Mouse (Mus musculus) lung, adult 18-20 months (tissue): ENCODE results near the gene Golt1b.
"Not testable (repeated sequence)": the region's sequence is repeated elsewhere in the genome, so short reads cannot be mapped to it uniquely, and the experiment has no call there.

Source experiments
- DNase-seq, 2 experiments: peaks; one replicate each; pipeline ENCODE4 v3.0.0; 2022; ENCODE audit warnings: mixed read lengths in 2 of 2

The Golt1b gene

DNA sequence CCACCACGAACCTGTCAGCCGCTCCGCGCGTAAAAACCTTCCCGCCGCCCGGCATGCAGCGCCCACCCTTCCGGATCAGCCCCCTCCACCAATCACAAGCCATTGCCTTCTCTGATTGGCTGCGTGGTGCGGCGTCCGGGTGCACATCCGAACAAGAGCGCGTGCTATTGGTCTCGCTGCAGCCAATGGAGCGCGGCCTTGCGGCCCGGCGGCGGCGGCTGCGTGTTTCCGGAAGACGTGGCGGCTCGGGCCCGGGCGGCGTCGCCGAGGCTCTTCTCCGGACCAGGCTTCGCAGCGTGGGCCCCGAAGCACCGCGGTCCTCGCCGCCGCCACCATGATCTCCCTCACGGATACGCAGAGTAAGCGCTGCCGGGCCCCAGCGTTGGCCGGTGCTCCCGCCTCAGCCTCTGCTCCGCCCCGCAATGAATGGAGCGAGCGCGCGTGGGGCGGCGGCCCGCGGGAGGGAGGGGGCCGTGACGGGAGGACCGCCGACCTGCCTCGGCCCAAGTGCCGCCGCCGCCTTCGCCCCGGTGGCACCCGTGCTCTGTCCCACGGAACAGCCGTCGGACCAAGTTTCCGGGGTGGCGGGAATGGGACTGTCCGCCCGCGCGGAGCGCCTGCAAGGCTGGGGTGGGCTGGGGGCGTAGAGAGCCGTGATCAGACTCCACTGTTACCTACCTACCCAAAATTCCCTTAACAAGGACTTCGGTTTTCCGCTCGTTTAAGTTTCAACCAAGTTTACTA lies at the start of gene Golt1b, which contains the start of gene Recql:
Gene Golt1b (plus strand): TSS at position 211 of the 744 bp plus-strand sequence.
Gene Recql (minus strand): TSS at position 77 of the 744 bp plus-strand sequence.
- DNase-seq: peak; percentile 98

DNA sequence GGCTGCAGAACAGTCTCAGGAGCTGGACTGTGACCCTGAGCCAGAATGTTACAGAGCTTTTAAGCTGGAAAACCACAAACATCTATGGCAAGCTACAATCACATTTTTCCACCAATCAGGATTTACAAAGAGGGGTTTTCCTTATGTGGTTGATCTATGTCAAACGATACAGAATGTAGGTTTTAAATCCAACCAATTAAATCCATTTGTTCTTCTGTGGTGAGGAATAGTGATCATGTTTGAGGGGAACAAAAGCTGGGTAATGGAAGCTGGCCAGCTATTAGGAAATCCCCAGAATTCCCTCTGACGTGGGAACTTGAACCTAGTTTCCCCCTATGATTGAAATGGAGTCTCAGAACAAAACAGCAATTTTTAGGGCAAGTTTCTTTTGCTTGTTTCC lies 48.1 kb upstream of the Golt1b start:
- no peak for DNase-seq

DNA sequence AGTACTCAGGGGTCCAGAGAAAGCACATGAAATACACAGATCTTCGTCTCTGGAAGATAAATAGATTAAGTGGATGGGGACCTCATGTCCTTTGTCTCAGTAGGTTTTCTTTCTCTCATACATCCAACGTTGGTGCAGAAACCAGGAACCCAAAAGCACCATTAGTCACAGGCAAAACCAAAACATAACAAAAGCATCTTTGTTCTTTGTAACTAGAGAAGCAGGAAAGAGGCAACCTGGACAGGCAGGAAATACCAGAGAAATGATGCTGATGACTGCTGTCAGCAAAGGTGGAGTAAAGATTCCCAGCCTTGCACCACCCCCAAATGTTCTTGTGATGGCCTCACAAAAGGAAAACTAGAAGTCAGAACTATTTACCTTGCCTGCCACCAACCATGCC lies 47.4 kb upstream of the Golt1b start:
- DNase-seq: no peak

DNA sequence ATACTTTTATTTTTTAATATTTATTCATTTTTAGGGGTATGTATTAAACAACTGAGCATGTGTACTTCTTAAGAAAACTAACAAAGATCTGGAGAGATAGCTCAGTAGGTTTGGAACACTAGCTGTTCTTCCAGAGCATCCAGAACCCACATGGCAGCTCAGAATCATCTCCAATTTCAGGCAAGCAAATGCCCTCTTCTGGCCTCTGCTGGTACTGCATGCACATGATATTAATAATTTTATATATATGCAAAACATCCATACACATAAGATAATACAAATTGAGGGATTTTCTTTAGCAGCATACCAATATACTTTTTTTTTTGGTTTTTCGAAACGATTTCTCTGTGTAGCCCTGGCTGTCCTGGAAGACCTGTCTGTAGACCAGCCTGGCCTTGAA lies 43.5 kb upstream of the Golt1b start:
- peak in 1 of 2 experiments; percentile 28 for DNase-seq

DNA sequence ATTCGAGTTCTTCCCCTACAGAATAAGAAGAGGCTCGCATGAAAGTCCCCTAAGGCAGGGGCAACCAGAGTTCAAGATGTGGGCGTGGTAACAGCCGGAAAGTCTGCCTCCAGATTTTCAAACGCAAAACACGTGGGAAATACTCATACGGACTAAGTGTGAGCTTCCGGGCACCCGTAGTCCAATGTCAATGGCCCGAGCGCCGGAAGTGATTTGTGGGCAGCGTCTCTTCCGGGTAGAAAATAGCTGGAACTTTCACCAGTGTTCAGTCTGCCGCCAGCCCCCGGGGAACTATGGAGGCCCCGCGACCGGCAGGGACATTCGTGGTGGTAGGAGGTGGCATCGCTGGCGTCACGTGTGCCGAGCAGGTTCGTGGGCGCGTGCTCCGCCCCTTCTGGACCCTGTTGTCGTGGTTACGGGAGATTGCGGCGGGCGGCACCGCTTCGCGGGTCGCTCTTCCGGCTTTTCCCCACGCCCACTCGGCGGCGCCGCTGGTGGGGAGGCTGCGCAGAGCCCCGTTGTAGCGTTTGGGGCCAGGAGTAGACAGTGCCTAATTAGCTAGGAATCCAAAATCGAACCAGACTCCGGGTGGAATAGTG lies 41.5 kb upstream of the Golt1b start, which contains the start of gene Pyroxd1:
Gene Pyroxd1 (plus strand): TSS at position 215 of the 599 bp plus-strand sequence.
- peak; percentile 85 to 86 for DNase-seq

DNA sequence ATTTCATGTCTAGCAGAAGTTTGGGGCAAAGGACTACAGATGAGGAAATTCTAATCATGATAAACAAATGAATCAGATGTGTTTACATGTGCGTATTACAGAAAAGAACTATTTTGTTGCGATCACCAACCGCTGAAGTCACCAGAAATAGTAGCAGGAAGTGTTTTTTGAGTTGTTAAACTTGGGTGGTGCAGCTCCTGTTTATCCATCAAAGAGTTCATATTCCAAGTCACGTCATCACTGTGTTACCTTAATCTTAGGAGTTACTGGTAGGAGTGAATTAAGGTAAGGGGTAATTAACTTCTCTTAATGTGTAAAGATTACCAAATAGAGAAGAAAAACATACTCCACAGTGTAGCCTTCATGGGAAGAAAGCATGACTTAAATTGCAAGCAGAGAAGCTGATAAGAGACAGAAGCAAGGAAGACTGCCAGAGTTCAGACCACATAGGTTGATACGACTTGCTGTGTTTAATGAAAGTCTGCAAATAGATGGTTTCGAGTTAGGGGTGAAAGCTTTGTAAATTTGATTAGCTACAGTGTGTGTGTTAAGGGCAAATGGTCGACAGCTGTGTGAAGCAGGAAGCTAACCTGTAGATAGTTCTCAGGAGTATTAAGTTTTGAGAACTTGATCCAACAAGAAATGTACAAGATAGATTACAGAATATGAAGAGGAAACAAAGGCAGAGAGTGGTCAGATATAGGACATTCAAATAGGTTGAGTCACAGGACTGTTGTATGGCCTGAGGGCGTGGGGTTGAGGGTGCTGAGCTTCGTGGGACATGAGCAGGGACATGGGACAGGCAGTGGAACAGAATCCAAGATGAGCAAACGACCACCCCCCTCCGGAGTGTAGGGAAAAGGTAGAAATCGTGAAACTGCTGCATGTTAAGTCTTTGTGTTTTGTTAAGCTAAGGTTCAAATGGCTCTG lies 40.6 kb upstream of the Golt1b start:
- no peak for DNase-seq

DNA sequence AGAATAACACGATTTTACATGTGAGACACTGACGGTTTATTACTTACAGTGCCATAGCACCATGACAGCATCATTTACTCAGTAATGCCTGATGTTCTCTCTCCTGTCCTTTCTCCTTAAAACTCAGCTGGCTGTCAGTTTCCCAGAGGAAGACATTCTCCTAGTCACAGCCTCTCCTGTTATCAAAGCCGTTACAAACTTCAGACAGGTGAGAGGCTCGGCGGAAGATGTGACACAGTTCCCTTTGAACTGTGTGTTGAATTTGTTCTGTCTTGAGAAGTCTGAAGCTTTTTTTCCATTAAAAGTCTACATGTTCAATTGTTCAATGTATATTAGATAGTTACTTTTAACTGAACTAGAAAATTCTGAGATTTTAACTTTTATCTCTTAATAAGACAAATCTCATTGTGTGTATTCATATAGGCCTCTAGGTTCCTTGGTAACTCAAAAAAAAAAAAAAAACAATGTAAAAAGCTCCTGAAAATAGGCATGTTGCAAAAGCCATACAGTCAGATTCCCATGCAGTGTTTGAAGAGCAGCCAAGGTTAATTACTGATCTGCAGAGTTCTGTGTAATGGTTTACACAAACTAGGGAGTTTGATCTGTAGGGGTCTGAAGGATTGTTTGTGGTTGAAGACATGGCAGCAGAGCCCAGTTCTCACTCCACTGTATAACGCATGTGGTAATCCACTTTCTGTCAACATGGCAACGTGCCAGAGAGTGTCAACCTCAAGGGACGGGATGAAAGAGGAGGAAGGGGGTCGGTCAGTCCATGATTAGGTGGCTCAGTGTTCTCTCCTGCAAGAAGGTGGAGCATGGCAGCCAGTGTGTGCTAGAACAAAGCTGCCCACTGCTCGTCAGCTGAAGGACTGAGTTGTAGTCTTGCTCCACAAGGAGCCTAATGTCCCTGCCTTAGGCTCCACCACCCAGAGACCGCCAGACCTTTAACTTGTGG lies 39.3 kb upstream of the Golt1b start:
- DNase-seq: peak in 1 of 2 experiments; percentile 16

DNA sequence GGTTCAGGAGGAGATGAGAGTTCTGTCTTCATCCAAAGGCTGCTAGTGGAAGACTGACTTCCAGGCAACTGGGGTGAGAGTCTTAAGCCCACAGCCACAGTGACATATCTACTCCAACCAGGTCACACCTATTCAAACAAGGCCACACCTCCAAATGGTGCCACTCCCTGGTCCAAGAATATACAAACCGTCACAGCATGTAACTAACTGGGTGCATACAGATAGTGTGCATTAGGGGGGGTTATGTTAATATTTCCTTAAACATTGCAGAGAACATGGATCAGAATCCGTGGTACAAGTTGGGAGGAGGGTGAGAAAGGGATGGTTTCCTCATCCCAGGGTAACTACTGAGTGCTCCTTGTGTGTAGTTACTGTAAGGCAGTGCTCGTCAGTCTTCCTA lies 34.9 kb upstream of the Golt1b start:
- DNase-seq: not testable (repeated sequence)

DNA sequence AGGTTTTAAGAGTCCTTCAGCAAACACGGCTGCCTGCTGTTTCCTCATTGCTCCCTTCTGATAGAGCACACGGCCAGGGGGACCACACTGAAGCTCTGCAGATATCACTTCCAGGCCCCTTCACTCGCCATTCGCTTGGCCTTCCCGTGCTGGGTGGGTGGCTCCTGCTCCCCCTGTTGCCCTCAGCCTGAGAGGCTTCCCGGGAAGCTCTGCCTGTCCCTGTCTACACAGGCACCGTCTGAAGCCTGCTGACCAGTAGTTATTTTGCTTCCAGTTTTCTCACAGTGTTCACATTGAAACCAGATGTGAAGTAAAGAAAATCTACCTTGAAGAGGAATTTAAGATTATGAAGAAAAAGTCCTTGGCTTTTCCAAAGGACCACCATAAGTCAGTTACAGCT lies 29.9 kb upstream of the Golt1b start:
- no peak for DNase-seq

DNA sequence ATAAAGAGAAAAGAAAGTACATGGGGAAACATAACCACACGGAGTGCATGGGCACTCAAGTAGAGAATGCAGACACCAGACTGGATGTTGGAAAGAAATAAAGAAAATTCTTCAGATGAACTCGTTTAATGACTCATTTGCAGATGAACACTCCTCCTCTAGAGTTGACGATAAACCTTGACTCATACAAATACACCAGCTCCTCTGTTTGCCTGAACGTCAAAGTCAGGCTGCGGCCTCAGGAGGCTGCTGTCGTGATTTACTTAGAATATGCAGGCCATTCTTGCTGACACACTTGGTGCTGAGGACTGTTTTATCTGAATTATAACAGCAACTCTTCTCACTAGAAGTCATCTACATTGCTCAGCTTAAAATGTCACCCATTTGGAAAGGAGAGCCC lies 25.0 kb upstream of the Golt1b start:
- DNase-seq: no peak

DNA sequence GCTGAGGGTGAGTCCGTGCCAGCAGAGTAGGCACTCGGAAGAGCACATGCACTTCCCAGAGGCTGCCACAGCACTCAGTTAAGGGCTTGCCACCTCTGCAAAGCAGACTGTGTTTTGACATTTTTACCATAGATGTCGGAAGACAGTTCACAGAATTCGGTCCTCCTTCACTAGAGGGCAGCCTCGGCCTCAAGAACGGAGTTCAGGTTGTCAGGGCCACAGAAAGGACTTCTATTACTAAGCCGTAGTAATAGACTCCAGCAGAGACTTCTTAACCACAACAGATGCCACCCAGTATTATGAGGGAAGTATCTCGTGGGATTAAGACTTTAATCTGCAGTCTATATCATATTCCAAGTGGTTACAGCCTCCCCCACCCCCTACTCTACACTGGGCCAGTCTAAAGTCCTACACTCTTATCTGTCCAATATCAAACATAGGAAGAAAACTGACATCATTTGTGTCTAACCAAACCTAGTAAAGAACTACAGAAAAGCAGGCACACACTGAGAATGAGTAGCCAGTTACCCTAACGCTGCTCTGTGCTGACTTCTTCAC lies 23.9 kb upstream of the Golt1b start:
- no peak for DNase-seq

DNA sequence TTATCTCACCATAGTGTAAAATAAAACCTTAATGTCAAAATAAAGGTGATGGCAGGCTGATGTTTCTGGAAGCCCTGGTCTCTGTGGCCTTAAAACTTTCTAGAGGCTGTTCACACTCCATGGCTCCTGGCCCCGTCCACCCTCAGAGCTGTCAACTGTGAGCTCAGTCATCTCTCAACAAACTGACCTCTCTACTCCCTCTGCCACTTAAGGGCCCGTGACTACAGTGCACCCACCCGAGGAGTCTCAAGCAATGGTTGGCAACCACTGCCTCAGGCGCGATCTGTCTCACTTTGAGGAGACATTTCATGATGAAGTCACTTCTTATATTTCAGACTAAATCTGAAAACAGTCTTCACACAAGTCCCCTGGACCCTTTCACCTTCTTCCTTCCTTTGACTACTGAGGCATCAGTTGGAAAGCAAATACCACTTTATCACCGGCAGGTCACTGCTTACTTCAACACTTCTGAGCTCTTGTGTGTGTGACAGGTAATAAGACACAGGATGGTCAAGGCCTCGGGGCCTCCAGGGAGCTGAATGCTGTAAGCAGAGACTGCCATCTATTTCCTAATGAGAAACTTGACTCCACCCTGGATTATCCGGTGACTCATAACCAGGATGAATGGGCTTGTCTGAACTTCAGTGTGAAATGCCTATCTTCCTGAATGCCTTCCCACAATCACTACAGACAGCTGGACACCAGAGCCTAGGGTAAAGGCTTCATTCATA lies 21.1 kb upstream of the Golt1b start:
- DNase-seq: no peak

DNA sequence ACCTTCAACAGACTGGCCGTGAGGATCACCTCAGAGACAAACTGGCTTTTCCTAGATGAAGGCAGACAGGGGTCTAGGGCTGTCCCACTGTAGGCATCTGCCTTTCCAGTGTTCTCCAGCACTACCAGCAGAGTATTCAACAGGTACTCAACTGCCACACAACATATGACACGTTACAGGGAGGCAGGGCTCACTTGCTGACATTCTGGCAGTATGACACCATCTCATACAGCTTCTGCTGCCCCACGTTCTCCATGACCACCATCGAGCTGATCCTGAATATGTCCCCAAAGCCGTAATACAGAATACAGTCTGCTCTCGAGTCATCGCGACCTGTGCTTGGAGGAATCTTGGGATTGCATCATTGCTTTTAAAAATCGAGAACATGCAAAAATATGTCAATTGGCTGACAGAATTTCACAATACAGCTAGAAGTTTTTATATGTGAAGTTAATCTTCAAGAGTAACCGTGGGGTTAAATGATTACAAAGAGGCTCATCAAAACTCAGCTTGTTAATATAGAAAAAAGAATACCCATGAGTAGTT lies 20.5 kb upstream of the Golt1b start:
- DNase-seq: no peak

DNA sequence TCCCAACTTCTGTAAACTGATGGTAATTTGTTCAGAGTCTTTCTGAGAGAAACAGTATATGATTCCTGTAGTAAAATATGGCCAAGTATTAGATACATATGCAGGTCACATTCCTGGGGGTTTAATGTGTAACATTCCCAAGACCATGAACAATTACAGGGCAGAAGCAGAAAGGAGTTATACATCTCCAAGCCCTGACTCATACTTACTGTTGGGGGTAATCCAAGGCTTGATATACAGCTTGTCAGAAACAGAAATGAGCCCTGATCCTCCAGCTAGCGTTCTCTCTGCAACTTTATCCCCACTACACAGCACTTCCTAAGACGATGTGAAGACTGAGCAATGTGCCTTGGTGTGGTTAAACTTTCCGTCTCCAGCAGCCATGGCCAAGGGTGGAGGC lies 19.5 kb upstream of the Golt1b start:
- DNase-seq: no peak

DNA sequence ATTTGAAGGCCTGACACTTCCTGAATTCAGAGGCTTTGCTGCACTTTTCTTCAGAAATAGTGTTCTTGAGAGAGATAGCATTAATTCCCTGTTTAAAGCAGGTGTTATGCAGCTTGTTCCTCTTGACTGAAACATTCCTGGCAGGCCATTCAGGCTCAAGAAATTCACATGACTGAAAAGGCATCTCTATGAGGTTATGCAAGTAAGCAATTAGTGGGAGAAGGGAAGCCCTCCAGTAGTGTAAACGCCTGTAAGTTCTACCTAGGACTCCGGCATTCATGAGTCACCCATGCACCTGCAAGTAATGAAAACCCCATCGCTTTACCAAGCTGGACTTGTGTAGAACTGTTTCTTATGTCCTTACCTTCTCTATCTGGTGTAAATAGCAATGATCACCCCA lies 17.5 kb upstream of the Golt1b start:
- DNase-seq: peak; percentile 28 to 53

DNA sequence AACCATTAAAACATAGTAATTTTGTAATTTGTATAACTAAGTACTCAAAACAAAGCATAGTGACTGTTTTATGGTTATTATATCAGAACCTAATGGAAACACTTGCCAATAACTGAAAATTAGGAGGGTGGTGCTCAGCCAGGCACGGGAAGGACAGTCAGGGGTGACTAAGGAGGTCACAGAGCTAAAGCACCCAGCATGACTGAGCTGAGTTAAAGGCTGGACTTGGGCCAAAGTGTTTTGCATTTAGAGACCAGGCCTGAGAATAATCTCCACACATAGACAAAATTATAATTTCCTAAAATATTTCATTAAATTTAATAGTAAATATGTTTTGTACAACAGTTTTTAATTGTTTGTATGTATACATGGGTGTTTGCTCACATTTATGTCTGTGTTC lies 9.9 kb upstream of the Golt1b start:
- no peak for DNase-seq

DNA sequence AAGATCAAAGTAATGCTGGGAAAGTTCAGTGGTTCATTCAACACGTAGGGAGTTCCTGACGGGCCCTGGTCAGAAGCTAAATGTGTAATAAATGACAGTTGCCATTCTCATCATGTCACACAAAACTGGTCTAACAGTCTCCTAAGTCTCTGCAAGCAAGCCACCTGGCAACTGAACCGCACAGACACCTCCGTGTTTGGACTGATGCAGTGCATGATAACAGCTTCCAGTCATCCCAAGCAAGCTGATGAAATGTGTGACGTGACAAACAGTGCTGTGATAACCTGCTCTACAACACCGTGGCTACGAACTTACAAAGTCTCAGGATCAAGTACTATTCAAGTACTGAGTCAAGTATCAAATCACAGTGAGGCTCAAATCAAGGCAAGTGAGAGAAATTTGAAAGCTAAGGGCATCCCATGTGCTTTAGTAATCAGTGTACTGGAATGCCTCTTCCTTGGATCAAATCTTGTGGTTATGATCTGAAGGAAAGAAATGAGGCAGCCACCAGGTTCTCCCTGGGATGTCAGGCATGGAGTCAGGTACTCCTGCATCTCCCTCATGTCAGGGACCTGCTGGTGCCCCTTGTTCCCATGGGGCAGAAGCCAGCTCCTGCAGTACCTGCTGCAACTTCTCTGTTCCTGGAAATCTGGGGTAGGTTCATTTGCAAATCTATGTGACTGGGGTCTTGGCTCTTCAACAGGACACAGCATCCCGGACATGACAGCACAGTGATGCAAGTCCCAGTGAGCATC lies 8.3 kb upstream of the Golt1b start:
- no peak for DNase-seq

DNA sequence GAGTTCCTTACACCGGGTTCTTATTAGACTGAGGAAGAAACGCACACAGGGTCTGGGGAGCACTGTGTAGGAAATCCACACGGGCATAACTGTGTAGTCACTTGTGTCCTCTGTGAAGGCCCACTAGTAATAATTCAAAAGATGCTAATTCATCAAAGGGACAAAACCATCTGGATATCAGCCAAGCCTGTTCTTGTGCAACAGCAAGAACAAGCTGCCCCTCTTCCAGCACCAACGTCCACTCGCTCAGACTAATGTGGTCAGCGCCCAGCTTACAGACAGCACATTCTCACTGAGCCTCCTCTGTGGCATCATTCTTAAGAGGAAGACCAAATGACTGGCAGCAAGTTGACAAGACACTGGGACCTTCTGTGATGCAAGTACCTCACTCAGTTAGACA lies 7.1 kb upstream of the Golt1b start:
- no peak for DNase-seq

DNA sequence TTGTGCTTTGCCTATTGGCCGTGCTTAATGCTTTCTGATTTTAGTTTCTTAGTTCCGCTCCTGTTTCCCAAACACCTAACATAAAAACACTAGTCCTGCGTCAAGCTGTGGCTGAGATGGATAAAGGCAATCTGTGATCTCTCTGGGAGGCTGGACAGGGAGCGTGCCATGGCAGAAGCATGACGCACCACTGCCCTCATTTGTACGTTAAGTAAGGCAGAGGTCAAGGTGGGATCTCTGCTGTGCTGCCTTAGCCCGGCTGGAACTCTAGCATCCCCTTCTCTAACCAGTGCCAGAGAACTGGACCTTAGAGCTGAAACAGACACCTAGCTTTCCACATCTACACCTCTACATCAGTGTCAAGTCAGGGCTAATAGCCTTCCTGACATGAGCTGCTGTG lies 5.4 kb upstream of the Golt1b start:
- DNase-seq: no peak

DNA sequence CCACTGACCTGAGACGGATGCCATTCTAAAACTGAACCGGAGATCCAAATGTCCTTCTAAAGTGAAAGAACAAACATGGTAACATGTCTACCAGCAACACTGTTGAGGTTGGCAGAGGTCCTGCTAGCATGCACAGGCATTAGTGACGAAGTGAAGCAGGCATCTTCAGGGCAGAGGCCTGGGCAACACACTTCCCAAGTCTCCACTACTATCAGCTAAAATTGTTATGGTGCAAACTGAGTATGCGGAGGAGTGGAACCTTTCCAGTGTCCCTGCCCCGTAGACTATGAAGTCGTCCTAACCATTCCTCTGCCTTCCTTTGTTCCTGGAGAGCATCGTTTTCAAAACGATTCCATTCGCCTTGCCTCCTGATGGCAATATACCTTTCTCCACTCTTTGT lies 2.5 kb upstream of the Golt1b start:
- no peak for DNase-seq
